Mouse (Mus musculus): Measurements from ENCODE around the gene Nfxl1. TPM values are rescaled to one million over a fixed set of nuclear protein-coding genes. Genes with fewer than 3 reads are reported as not detected.
A peak's percentile ranks its signal among the peaks of the same experiment; 100 is the strongest.

Gene Nfxl1
- polyA plus RNA-seq, 1 experiment from 2014 or later, result 22.5 TPM

DNA sequence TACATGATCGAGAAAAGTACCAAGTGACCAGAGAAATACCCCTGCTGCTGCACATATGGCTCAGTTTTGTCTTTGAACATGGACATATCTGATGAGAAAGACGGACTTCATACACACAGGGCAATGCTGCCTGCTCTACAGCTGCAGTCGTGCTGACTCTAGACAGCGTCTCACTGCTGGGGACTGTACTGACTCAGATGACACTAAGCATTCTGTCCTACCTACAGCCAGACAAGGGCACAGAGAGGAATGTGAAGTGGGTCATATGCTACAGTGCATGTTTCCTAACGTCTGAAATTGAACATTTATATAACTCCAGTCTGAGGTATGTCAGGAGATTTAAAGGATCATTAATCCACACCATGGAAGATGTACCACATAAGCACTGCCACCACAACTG, 45.7 kb downstream of the Nfxl1 start:
- Histone ChIP-seq H3K9ac (ENCODE audit: low read length) (no peak overlapping the region), H3K27ac (ENCODE audit: low read depth) (no peak overlapping the region), H3K4me3 (ENCODE audit: low read depth, low read length) (no peak overlapping the region), H3K4me2 (ENCODE audit: low read length) (no peak overlapping the region), H3K9me3 (ENCODE audit: control insufficient read depth, low read length) (no peaks in the 10 kb centered on the region), H3K27me3 (replicated peaks; ENCODE audit: control insufficient read depth, insufficient read depth, low read length) (no peaks in the 10 kb centered on the region), H3K4me1 (replicated peaks; ENCODE audit: control insufficient read depth, insufficient read depth, low read length) (no peaks in the 10 kb centered on the region), H3K36me3 (ENCODE audit: control insufficient read depth, insufficient read depth, low read length) (peaks cover 43% of the 10 kb centered on the region)
- DNase-seq (ENCODE audit: low spot score) (no peak), ATAC-seq (replicated peaks; ENCODE audit: low FRiP score, low TSS enrichment, low read depth) (no peak)
- 81% methylated on average over 5 of the region's 5 CpGs for WGBS

- Histone ChIP-seq H3K27me3 (replicated peaks; ENCODE audit: control insufficient read depth, insufficient read depth, low read length) (peaks cover 34% of the 10 kb centered on the region), H3K4me3 (ENCODE audit: low read depth, low read length) (no peak overlapping the region), H3K36me3 (ENCODE audit: control insufficient read depth, insufficient read depth, low read length) (no peaks in the 10 kb centered on the region), H3K9me3 (ENCODE audit: control insufficient read depth, low read length) (no peaks in the 10 kb centered on the region), H3K4me1 (replicated peaks; ENCODE audit: control insufficient read depth, insufficient read depth, low read length) (0 out of 2 replicates have a peak, but pooled peaks cover 2% of the 10 kb centered on the region), H3K9ac (ENCODE audit: low read length) (no peak overlapping the region), H3K4me2 (ENCODE audit: low read length) (no peak overlapping the region), H3K27ac (ENCODE audit: low read depth) (no peak overlapping the region)
- DNase-seq (ENCODE audit: low spot score), result no peak
- 73% methylated on average over 5 of the region's 5 CpGs for WGBS
- ATAC-seq (replicated peaks; ENCODE audit: low FRiP score, low TSS enrichment, low read depth), result no peak
These were observed 53.7 kb downstream of the Nfxl1 start for GRCm38 (mm10) chr5:72505740-72506139.

GRCm38 (mm10) chr5:72503531-72504523, 55.7 kb downstream of the Nfxl1 start, which contains the start of gene Corin:
TSS of gene Corin (minus strand) at chr5:72504473.
- ATAC-seq (replicated peaks; ENCODE audit: low FRiP score, low TSS enrichment, low read depth) (peak; percentile 29; the same call in 1 of the 2 replicates), DNase-seq (ENCODE audit: low spot score) (peak; percentile 69)
- Histone ChIP-seq H3K4me2 (ENCODE audit: low read length) (peak within 1 kb of the TSS; percentile 52), H3K27me3 (replicated peaks; ENCODE audit: control insufficient read depth, insufficient read depth, low read length) (peaks cover 34% of the 10 kb centered on the region), H3K4me1 (replicated peaks; ENCODE audit: control insufficient read depth, insufficient read depth, low read length) (0 out of 2 replicates have a peak, but pooled peaks cover 2% of the 10 kb centered on the region), H3K9ac (ENCODE audit: low read length) (peak within 1 kb of the TSS; percentile 5; the same call in 1 of the 2 replicates), H3K4me3 (ENCODE audit: low read depth, low read length) (peak within 1 kb of the TSS; percentile 34), H3K36me3 (ENCODE audit: control insufficient read depth, insufficient read depth, low read length) (no peaks in the 10 kb centered on the region), H3K27ac (ENCODE audit: low read depth) (no peak within 1 kb of the TSS), H3K9me3 (ENCODE audit: control insufficient read depth, low read length) (no peaks in the 10 kb centered on the region)
- WGBS, result 1% methylated on average over 64 of the region's 64 CpGs

DNA sequence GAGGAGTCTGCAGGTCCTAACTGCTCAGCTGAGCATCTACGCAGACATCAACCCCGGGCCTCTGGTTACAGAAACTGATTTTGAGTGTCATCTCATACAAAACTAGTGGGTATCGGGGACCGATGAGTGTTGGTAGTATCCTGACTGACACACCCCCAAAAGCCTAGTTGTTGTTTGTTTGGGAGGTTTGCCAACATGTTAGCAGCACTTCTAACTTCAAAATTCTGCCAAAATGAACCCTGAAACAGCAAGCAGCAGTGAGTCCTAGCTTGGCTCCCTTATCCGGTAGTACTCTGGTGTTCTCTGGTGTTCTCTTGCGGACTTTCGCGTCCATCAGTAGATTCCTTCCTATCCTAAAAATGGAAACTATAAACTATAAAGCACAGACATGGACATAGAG, 56.7 kb downstream of the Nfxl1 start:
- DNase-seq (ENCODE audit: low spot score), result no peak
- no peak overlapping the region for H3K4me3 ChIP-seq (ENCODE audit: low read depth, low read length)

GRCm38 (mm10) chr5:72501763-72502162, 57.7 kb downstream of the Nfxl1 start:
- WGBS, result 44% methylated on average over 3 of the region's 3 CpGs
- ATAC-seq (replicated peaks; ENCODE audit: low FRiP score, low TSS enrichment, low read depth), result no peak

More for the DNA sequence above, 56.7 kb downstream of the Nfxl1 start:
- no peak overlapping the region for H3K27ac ChIP-seq (ENCODE audit: low read depth)
- H3K9me3 ChIP-seq (ENCODE audit: control insufficient read depth, low read length), result no peaks in the 10 kb centered on the region
- no peaks in the 10 kb centered on the region for H3K36me3 ChIP-seq (ENCODE audit: control insufficient read depth, insufficient read depth, low read length)
- peaks cover 34% of the 10 kb centered on the region for H3K27me3 ChIP-seq (replicated peaks; ENCODE audit: control insufficient read depth, insufficient read depth, low read length)
- WGBS, result 71% methylated on average over 8 of the region's 8 CpGs
- no peak for ATAC-seq (replicated peaks; ENCODE audit: low FRiP score, low TSS enrichment, low read depth)
- H3K4me2 ChIP-seq (ENCODE audit: low read length), result no peak overlapping the region
- H3K9ac ChIP-seq (ENCODE audit: low read length), result no peak overlapping the region
- 0 out of 2 replicates have a peak, but pooled peaks cover 2% of the 10 kb centered on the region for H3K4me1 ChIP-seq (replicated peaks; ENCODE audit: control insufficient read depth, insufficient read depth, low read length)

DNA sequence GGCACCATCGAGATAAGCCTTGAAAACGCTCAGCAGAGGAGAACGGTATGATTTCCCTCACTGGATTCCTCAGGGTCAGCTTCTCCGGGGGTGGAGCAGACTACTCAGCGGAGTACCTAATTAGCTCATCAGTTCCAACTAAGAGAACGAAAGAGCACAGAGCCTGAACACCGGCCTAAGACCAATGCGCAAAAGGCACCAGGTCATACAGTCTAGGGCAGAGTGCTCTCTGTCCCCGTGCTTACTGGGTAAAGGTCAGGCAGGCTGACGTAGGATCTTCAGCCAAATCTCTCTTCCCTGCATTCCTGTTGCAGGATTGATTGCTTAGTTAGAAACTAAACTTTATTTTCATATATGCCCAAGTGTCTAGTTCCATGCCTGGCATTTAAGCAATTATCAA, 61.2 kb downstream of the Nfxl1 start:
- Histone ChIP-seq H3K9ac (ENCODE audit: low read length) (no peak overlapping the region), H3K27ac (ENCODE audit: low read depth) (no peak overlapping the region), H3K36me3 (ENCODE audit: control insufficient read depth, insufficient read depth, low read length) (no peaks in the 10 kb centered on the region), H3K27me3 (replicated peaks; ENCODE audit: control insufficient read depth, insufficient read depth, low read length) (peaks cover 13% of the 10 kb centered on the region), H3K4me3 (ENCODE audit: low read depth, low read length) (no peak overlapping the region), H3K4me2 (ENCODE audit: low read length) (no peak overlapping the region), H3K9me3 (ENCODE audit: control insufficient read depth, low read length) (no peaks in the 10 kb centered on the region), H3K4me1 (replicated peaks; ENCODE audit: control insufficient read depth, insufficient read depth, low read length) (no peaks in the 10 kb centered on the region)
- WGBS, result 63% methylated on average over 10 of the region's 10 CpGs
- DNase-seq (ENCODE audit: low spot score), result no peak
- no peak for ATAC-seq (replicated peaks; ENCODE audit: low FRiP score, low TSS enrichment, low read depth)

More at GRCm38 (mm10) chr5:72501763-72502162, 57.7 kb downstream of the Nfxl1 start:
- Histone ChIP-seq H3K9ac (ENCODE audit: low read length) (no peak overlapping the region), H3K27me3 (replicated peaks; ENCODE audit: control insufficient read depth, insufficient read depth, low read length) (peaks cover 34% of the 10 kb centered on the region), H3K27ac (ENCODE audit: low read depth) (no peak overlapping the region), H3K4me3 (ENCODE audit: low read depth, low read length) (no peak overlapping the region), H3K4me2 (ENCODE audit: low read length) (no peak overlapping the region), H3K4me1 (replicated peaks; ENCODE audit: control insufficient read depth, insufficient read depth, low read length) (0 out of 2 replicates have a peak, but pooled peaks cover 2% of the 10 kb centered on the region), H3K9me3 (ENCODE audit: control insufficient read depth, low read length) (no peaks in the 10 kb centered on the region), H3K36me3 (ENCODE audit: control insufficient read depth, insufficient read depth, low read length) (no peaks in the 10 kb centered on the region)
- no peak for DNase-seq (ENCODE audit: low spot score)

DNA sequence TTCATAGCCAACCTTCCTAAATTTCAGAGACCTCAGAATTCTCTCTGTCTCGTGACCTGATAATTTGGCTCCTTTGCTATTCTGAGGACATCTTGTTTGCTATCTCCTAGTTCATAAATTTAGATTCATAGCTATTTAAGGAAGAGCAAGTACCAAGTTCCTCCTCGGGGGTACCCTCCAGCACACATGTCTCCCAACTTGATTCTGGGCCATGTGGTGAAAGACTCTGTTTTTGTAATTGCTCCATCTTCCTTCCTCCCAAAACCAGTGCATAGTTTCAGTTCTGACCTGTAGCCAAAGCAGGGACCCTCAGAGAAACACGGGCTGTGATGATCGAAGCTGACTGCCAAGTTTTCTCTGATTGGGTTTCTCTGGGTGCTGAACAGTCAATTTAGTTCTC, 62.7 kb downstream of the Nfxl1 start:
- DNase-seq (ENCODE audit: low spot score) (no peak), ATAC-seq (replicated peaks; ENCODE audit: low FRiP score, low TSS enrichment, low read depth) (no peak)
- Histone ChIP-seq H3K27me3 (replicated peaks; ENCODE audit: control insufficient read depth, insufficient read depth, low read length) (no peaks in the 10 kb centered on the region), H3K9ac (ENCODE audit: low read length) (no peak overlapping the region), H3K36me3 (ENCODE audit: control insufficient read depth, insufficient read depth, low read length) (no peaks in the 10 kb centered on the region), H3K27ac (ENCODE audit: low read depth) (no peak overlapping the region), H3K4me3 (ENCODE audit: low read depth, low read length) (no peak overlapping the region), H3K4me2 (ENCODE audit: low read length) (no peak overlapping the region), H3K9me3 (ENCODE audit: control insufficient read depth, low read length) (no peaks in the 10 kb centered on the region), H3K4me1 (replicated peaks; ENCODE audit: control insufficient read depth, insufficient read depth, low read length) (no peaks in the 10 kb centered on the region)
- WGBS, result 83% methylated on average over 4 of the region's 4 CpGs

GRCm38 (mm10) chr5:72493906-72494305, 65.6 kb downstream of the Nfxl1 start:
- ATAC-seq (replicated peaks; ENCODE audit: low FRiP score, low TSS enrichment, low read depth), result no peak
- no peak overlapping the region for H3K27ac ChIP-seq (ENCODE audit: low read depth)
- whole genome bisulfite sequencing, result 76% methylated on average over 7 of the region's 7 CpGs
- no peak overlapping the region for H3K4me3 ChIP-seq (ENCODE audit: low read depth, low read length)
- DNase-seq (ENCODE audit: low spot score), result no peak
- no peak overlapping the region for H3K4me2 ChIP-seq (ENCODE audit: low read length)
- no peak overlapping the region for H3K9ac ChIP-seq (ENCODE audit: low read length)
- H3K9me3 ChIP-seq (ENCODE audit: control insufficient read depth, low read length), result no peaks in the 10 kb centered on the region
- H3K27me3 ChIP-seq (replicated peaks; ENCODE audit: control insufficient read depth, insufficient read depth, low read length), result no peaks in the 10 kb centered on the region
- H3K36me3 ChIP-seq (ENCODE audit: control insufficient read depth, insufficient read depth, low read length), result no peaks in the 10 kb centered on the region
- H3K4me1 ChIP-seq (replicated peaks; ENCODE audit: control insufficient read depth, insufficient read depth, low read length), result no peaks in the 10 kb centered on the region
